Mouse (Mus musculus) forebrain, embryonic 11.5 days (tissue): ENCODE measurements at regions not wholly inside any gene's neighbourhood (a gene's known extent, or its start where the extent isn't known, plus 50 kb on each side); places are given as distances from the start of the nearest gene placed in this dataset.

Source experiments
- ATAC-seq: fragments of 200-750 bp; cut with Nextera tagmentation; replicated peaks from 2 replicates; pipeline ENCODE4 v1.8.0; 2017; ENCODE audit warnings: moderate TSS enrichment; ENCODE audit not compliant: low FRiP score
- DNase-seq: peaks from one replicate; pipeline ENCODE4 v3.0.0-alpha.2; 2017; ENCODE audit warnings: low spot score
- H3K27ac ChIP-seq: fragments of 300-500 bp; sonication (generic); 2 replicates; pipeline ENCODE4 v1.5.1; 2014; ENCODE audit warnings: low read depth, low read length
- H3K27me3 ChIP-seq: fragments of 300-500 bp; sonication (generic); 2 replicates; pipeline ENCODE4 v1.6.1; 2014; ENCODE audit warnings: mild to moderate bottlenecking, low read length, mixed read lengths; ENCODE audit not compliant: control insufficient read depth, insufficient read depth
- H3K36me3 ChIP-seq: fragments of 300-500 bp; sonication (generic); 2 replicates; pipeline ENCODE4 v1.6.1; 2014; ENCODE audit warnings: mild to moderate bottlenecking, low read length, moderate library complexity, mixed read lengths; ENCODE audit not compliant: control insufficient read depth, insufficient read depth
- H3K4me1 ChIP-seq: fragments of 300-500 bp; sonication (generic); replicated peaks from 2 replicates; pipeline ENCODE4 v1.6.1; 2014; ENCODE audit warnings: low read length, mixed read lengths; ENCODE audit not compliant: control insufficient read depth, insufficient read depth
- H3K4me2 ChIP-seq: fragments of 300-500 bp; sonication (generic); 2 replicates; pipeline ENCODE4 v1.6.1; 2014; ENCODE audit warnings: low read depth, mild to moderate bottlenecking, low read length, moderate library complexity, mixed read lengths; ENCODE audit not compliant: severe bottlenecking
- H3K4me3 ChIP-seq: fragments of 300-500 bp; sonication (generic); 2 replicates; pipeline ENCODE4 v1.5.1; 2014; ENCODE audit warnings: low read depth, low read length
- H3K9ac ChIP-seq: fragments of 300-500 bp; sonication (generic); 2 replicates; pipeline ENCODE4 v1.6.1; 2014; ENCODE audit warnings: low read length
- H3K9me3 ChIP-seq: fragments of 300-500 bp; sonication (generic); 2 replicates; pipeline ENCODE4 v1.6.1; 2016; ENCODE audit warnings: low read length, mixed read lengths; ENCODE audit not compliant: control insufficient read depth
- WGBS: fragments of 180-500 bp; shearing (Covaris S2); extraction: QIAGEN DNeasy Blood & Tissue Kit; methylation state at CpG from one replicate; pipeline ENCODE4 v1.1.7; 2014; 5-methylcytosine and 5-hydroxymethylcytosine counted together

DNA sequence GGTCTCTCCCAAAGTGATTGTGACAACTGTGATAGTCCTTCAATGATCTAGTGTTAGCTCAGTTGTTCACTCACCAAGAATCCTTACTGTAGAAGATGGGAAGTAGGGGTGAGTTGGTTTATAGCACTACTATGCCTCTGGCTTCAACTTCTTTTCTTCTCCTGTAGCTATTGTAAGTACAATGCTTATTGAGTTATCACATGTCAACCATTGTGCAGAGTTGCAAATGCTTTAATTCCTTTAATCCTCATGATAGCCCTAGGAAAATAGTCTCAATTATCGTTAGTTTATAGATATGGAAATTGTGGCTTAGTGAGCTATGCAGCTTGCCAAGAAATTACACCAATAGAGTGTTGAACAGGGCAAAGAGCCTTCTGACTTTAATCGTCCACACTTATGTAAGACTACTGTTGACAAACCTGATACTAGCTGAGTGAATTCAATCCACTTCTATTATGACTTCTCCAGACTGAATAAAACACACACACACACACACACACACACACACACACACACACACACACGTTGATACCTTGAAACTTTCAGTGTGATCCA lies 782.1 kb downstream of the Nova1 start:
- ATAC-seq = no peak
- no peaks in the 10 kb centered on the region for H3K36me3 ChIP-seq
- no peak overlapping the region for H3K9ac ChIP-seq
- H3K27me3 ChIP-seq = no peaks in the 10 kb centered on the region
- no peak overlapping the region for H3K27ac ChIP-seq
- H3K4me2 ChIP-seq = no peak overlapping the region
- no peaks in the 10 kb centered on the region for H3K9me3 ChIP-seq
- no peak for DNase-seq
- no peaks in the 10 kb centered on the region for H3K4me1 ChIP-seq
- WGBS = 62% methylated on average over 3 of the region's 3 CpGs
- no peak overlapping the region for H3K4me3 ChIP-seq

DNA sequence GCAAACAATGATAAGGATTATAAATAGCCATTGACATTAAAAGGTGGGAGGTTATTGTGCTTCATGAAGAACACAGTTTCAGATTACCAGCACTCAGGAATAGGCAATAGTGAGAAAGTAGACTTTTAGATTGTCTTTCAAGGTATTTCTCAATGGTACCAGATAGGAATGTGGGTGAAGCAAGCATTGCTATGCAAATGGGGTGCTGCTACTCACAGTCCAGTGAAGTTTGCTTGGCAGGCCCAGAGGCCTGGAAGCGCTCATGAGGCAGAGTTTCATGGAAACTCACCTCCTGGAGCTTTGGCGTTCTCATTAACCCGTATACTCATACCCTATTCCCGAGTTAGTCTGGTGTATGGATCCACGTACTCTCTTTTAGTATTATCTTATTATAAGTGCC lies 793.5 kb downstream of the Nova1 start:
- DNase-seq (no peak), ATAC-seq (no peak)
- Histone ChIP-seq H3K4me2 (no peak overlapping the region), H3K4me3 (no peak overlapping the region), H3K27me3 (no peaks in the 10 kb centered on the region), H3K9me3 (no peaks in the 10 kb centered on the region), H3K4me1 (no peaks in the 10 kb centered on the region), H3K27ac (no peak overlapping the region), H3K36me3 (no peaks in the 10 kb centered on the region), H3K9ac (no peak overlapping the region)
- 82% methylated on average over 5 of the region's 5 CpGs for WGBS

DNA sequence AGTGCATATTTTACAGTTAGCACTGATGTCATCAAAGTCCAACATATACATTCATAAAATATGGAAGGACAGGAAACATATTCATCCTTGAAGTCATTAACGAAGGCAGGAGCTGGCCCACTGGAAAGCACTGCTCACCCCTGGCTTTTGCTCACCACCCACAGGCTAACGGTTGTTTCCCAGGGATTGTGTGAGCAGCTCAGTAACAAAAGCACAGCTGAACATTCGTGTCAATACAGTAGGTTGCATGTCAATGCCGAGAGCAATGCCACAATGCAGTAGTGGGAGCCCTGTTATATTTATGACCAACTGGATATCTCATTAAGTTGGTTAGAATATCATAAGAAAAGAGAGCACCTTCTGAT lies 797.2 kb downstream of the Nova1 start:
- ATAC-seq = no peak
- no peak overlapping the region for H3K27ac ChIP-seq
- H3K4me3 ChIP-seq = no peak overlapping the region

DNA sequence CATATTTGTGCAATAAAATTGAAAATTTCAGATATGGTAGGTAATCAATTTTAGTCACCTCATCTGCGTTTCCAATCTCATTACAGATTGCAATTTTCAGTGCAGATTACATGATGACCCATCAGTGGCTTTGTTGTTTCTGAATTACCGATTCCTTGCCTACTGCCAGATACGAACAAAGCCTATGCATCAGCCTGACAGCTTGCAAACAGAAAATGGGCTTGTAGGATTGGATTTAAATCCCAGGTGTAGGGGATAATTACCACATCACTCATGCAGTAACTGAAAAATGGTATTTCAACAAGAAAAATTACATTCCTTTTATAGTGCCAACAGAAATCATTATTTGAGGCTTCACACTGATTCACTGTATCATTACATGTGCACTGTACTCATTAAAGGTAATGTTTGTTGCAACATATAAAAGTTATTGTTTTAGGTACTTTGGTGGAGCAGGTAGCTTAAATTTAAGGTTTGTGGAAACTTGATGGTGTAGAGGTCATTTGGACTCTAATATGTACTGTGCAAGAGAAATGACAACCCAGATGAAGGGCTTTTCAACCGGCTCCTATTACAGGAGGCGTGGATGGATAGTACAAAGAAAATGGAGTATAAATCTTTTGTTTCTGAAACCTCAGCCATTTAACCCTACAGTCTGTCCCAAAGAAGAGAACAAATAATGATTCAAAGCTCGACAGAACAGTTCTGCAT lies 797.7 kb downstream of the Nova1 start:
- Histone ChIP-seq H3K27ac (no peak overlapping the region), H3K36me3 (no peaks in the 10 kb centered on the region), H3K4me1 (no peaks in the 10 kb centered on the region), H3K9me3 (no peaks in the 10 kb centered on the region), H3K27me3 (no peaks in the 10 kb centered on the region), H3K4me2 (no peak overlapping the region), H3K4me3 (no peak overlapping the region), H3K9ac (no peak overlapping the region)
- WGBS = 87% methylated on average over 6 of the region's 6 CpGs
- no peak for ATAC-seq
- no peak for DNase-seq

More for the DNA sequence above, 797.2 kb downstream of the Nova1 start:
- H3K9ac ChIP-seq = no peak overlapping the region
- no peaks in the 10 kb centered on the region for H3K27me3 ChIP-seq
- H3K4me2 ChIP-seq = no peak overlapping the region
- H3K9me3 ChIP-seq = no peaks in the 10 kb centered on the region
- no peaks in the 10 kb centered on the region for H3K4me1 ChIP-seq
- no peaks in the 10 kb centered on the region for H3K36me3 ChIP-seq
- 73% methylated on average over 4 of the region's 4 CpGs for WGBS
- no peak for DNase-seq

DNA sequence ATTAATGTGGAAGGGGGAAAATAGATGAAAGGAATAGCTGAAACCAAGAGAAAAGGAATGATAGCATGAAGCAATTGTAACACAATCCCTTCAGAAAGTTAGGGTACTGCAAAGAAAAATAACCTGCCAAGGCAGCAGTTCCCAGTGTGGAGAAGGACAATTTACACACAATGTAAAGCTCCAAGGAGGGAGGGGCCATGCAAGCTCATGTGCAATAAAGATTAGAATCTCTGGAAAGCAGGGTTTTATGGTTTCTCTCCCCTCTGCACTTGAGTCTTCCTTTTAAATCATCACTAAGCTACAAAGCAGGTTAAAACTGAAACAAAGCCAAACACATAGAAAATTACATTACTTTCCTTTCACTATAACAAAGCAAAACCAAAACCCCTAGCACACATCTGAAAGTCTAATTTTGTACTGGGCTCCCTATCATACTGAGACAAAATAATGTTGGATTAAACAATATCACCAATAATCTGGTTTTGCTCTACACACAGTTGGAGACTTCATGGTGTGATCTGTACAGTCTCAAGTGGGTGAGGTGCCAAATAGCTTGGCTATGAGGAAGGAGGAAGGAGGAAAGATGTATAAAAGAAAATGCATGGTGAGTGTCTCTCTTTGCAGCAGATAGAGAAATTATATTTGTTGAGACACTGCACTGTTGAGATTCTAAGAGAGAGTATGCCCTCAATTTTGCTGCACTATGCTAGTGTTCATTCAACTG lies 840.9 kb downstream of the Nova1 start:
- no peak overlapping the region for H3K4me3 ChIP-seq

DNA sequence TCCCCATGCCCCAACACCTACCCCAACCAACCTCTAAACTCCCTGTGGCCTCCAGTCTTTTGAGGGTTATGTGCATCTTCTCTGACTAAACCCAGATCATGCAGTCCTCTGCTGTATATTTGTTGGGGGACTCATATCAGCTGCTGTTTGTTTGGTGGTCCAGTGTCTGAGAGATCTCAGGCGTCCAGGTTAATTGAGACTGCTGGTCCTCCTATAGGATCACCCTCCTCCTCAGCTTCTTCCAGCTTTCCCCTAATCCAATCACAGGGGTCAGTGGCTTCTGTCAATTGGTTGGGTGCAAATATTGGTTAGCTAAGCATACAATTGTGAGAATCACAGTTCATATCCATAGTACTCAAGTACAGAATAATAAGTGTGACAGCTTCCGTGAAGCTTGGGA lies 842.9 kb downstream of the Nova1 start:
- no peak overlapping the region for H3K4me3 ChIP-seq
- H3K27ac ChIP-seq = no peak overlapping the region
- WGBS = 33% methylated on average over 2 of the region's 2 CpGs
- ATAC-seq (no peak; the same call in 1 of the 2 replicates), DNase-seq (no peak)
- no peak overlapping the region for H3K9ac ChIP-seq
- H3K36me3 ChIP-seq = no peaks in the 10 kb centered on the region
- H3K27me3 ChIP-seq = no peaks in the 10 kb centered on the region
- no peak overlapping the region for H3K4me2 ChIP-seq
- no peaks in the 10 kb centered on the region for H3K4me1 ChIP-seq
- H3K9me3 ChIP-seq = no peaks in the 10 kb centered on the region

More for the DNA sequence above, 840.9 kb downstream of the Nova1 start:
- H3K27ac ChIP-seq = no peak overlapping the region
- no peak for DNase-seq
- H3K4me2 ChIP-seq = no peak overlapping the region
- ATAC-seq = no peak
- no peaks in the 10 kb centered on the region for H3K27me3 ChIP-seq
- no peak overlapping the region for H3K9ac ChIP-seq
- no peaks in the 10 kb centered on the region for H3K4me1 ChIP-seq
- H3K9me3 ChIP-seq = no peaks in the 10 kb centered on the region
- H3K36me3 ChIP-seq = no peaks in the 10 kb centered on the region

DNA sequence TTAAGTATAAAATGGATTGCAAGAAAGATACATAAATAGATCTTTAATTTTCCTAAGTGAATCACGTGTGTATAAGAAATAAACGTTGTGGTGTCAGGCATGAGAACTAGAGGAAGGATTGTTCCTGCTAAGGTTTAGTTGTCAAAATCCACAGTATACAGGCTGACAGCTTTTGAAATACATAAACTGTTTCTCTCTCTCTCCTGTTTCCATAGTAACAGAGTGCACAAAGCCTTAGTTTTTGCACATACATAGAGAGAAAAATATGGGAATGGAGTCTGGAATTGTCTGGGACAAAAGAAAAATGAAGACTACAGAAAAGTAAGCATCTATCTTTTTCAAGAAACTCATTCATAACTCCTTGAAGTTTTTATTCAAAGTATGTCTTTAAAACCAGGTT lies 848.3 kb downstream of the Nova1 start:
- Histone ChIP-seq H3K9ac (no peak overlapping the region), H3K4me2 (no peak overlapping the region), H3K27me3 (no peaks in the 10 kb centered on the region), H3K9me3 (no peaks in the 10 kb centered on the region), H3K27ac (no peak overlapping the region), H3K4me3 (no peak overlapping the region), H3K36me3 (no peaks in the 10 kb centered on the region), H3K4me1 (no peaks in the 10 kb centered on the region)
- no peak for ATAC-seq
- no peak for DNase-seq
- 67% methylated on average over 2 of the region's 2 CpGs for WGBS

DNA sequence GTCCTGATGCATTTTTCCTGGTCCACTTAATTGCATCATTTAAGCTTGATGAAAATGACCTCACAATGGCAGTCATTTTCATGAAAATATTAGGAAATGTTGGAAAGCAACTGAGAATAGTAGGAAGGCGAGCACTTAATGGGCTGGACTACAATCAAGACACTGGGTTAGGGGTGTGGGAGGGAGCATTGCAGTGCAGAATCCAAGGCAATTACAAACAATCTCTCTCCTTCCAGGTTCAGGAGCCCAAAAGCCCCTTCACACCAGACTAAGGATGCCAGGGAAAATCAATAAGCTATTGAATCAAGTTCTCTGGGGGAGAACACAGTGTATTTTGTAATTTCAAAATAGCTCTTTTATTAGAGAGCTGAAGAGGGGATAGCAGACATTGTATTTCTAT lies 848.8 kb downstream of the Nova1 start:
- Histone ChIP-seq H3K27ac (no peak overlapping the region), H3K9me3 (no peaks in the 10 kb centered on the region), H3K27me3 (no peaks in the 10 kb centered on the region), H3K4me2 (no peak overlapping the region), H3K36me3 (no peaks in the 10 kb centered on the region), H3K4me1 (no peaks in the 10 kb centered on the region), H3K4me3 (no peak overlapping the region), H3K9ac (no peak overlapping the region)
- no peak for ATAC-seq
- DNase-seq = no peak
- 51% methylated on average over 1 of the region's 1 CpGs for WGBS

DNA sequence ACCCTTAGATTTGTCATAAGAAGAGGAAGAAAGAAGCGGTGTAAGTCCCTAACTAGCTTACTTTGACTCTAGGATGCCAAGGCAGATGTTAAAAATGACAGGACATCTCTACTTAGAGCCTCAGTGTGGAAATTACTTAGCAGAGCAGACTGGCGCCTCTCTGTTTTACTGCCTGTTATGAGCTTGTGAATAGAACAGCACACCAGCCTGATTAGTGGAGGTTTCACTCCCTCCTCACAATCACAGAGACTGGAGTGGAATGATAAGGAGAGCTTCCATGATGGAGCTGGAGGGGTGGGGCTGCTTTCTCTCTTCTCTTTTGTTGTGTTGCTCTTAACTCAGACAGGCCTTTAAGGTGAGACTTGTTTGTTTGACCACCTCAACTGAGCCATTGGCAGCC lies 871.8 kb downstream of the Nova1 start:
- H3K4me1 ChIP-seq = no peaks in the 10 kb centered on the region
- DNase-seq (no peak), ATAC-seq (no peak)
- H3K4me2 ChIP-seq = no peak overlapping the region
- H3K27ac ChIP-seq = no peak overlapping the region
- no peaks in the 10 kb centered on the region for H3K27me3 ChIP-seq
- 81% methylated on average over 2 of the region's 2 CpGs for WGBS
- no peaks in the 10 kb centered on the region for H3K36me3 ChIP-seq
- no peak overlapping the region for H3K4me3 ChIP-seq
- H3K9ac ChIP-seq = no peak overlapping the region
- no peaks in the 10 kb centered on the region for H3K9me3 ChIP-seq
